Mouse (Mus musculus): Measurements from ENCODE around the gene Ccn5.

- TF ChIP-seq POLR2A (IDR thresholded peaks at IDR 0.05; ENCODE audit: borderline replicate concordance, control insufficient read depth, low read depth, low read length) (no peak), CTCF (IDR thresholded peaks at IDR 0.05; ENCODE audit: control insufficient read depth, insufficient read depth, low read length) (no peak)
Observed at GRCm38 (mm10) chr2:163869783-163870182, 49.1 kb downstream of the Ccn5 start.
